Mouse (Mus musculus) neural tube, embryonic 11.5 days (tissue): ENCODE measurements around the gene Trp53rka. TPM values are rescaled to one million over a fixed set of nuclear protein-coding genes. Genes with fewer than 3 reads are reported as not detected.

Experiments
- ATAC-seq: fragments of 200-750 bp; cut with Nextera tagmentation; 2 replicates; pipeline ENCODE4 v1.8.0; 2017; ENCODE audit warnings: moderate number of reproducible peaks, mild to moderate bottlenecking, moderate TSS enrichment, moderate library complexity; ENCODE audit not compliant: insufficient read depth, low FRiP score, low TSS enrichment
- DNase-seq: peaks from one replicate; pipeline ENCODE4 v3.0.0-alpha.2; 2015; ENCODE audit warnings: low spot score
- H3K27ac ChIP-seq: fragments of 300-500 bp; sonication (generic); 2 replicates; pipeline ENCODE4 v1.5.1; 2014; ENCODE audit warnings: low read depth, mild to moderate bottlenecking, low read length
- H3K27me3 ChIP-seq: fragments of 300-500 bp; sonication (generic); 2 replicates; pipeline ENCODE4 v1.6.1; 2014; ENCODE audit warnings: mild to moderate bottlenecking, low read length, mixed read lengths; ENCODE audit not compliant: control insufficient read depth, insufficient read depth
- H3K36me3 ChIP-seq: fragments of 300-500 bp; sonication (generic); 2 replicates; pipeline ENCODE4 v1.6.1; 2014; ENCODE audit warnings: mild to moderate bottlenecking, low read length, moderate library complexity, mixed read lengths; ENCODE audit not compliant: control insufficient read depth, insufficient read depth
- H3K4me1 ChIP-seq: fragments of 300-500 bp; sonication (generic); 2 replicates; pipeline ENCODE4 v1.6.1; 2014; ENCODE audit warnings: low read length, mixed read lengths; ENCODE audit not compliant: control insufficient read depth, insufficient read depth
- H3K4me2 ChIP-seq: fragments of 300-500 bp; sonication (generic); 2 replicates; pipeline ENCODE4 v1.6.1; 2014; ENCODE audit warnings: low read depth, mild to moderate bottlenecking, moderate library complexity
- H3K4me3 ChIP-seq: fragments of 300-500 bp; sonication (generic); 2 replicates; pipeline ENCODE4 v1.5.1; 2014; ENCODE audit warnings: low read depth, low read length
- H3K9ac ChIP-seq: fragments of 300-500 bp; sonication (generic); 2 replicates; pipeline ENCODE4 v1.6.1; 2014; ENCODE audit warnings: mild to moderate bottlenecking, low read length
- H3K9me3 ChIP-seq: fragments of 300-500 bp; sonication (generic); 2 replicates; pipeline ENCODE4 v1.6.1; 2016; ENCODE audit warnings: low read length; ENCODE audit not compliant: control insufficient read depth
- WGBS: fragments of 180-500 bp; shearing (Covaris S2); extraction: QIAGEN DNeasy Blood & Tissue Kit; methylation state at CpG from one replicate; pipeline ENCODE4 v1.1.7; 2014; 5-methylcytosine and 5-hydroxymethylcytosine counted together
- polyA plus RNA-seq: library from polyadenylated mRNA; unstranded; fragments of >200 nt; fragmentation: Nextera tagmentation; extraction: Ambion mirVana; gene quantifications from 2 replicates; pipeline ENCODE4 v1.2.1, GENCODE M21; 2014

Trp53rka gene
- polyA plus RNA-seq, 1 experiment from 2014 or later: 52.9 TPM

DNA sequence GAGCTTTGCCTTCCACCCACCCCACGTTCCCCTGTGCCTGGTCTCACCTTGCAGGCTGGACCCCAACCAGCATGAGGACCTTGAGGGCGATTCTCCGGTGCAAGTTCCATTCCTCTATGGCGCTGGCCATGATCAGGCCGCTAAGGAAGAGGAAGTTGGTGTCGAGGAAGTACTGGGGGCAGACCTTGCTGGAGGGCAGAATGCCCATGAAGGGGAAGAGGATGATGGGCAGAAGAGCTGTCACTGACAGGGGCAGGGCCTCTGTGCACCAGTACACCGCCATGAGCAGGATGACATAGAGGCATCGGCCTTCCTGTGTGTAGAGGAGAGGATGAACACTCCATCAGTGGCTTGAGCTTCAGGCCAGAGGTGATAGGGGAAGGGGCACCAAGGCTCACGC lies 44.6 kb downstream of the Trp53rka start:
- no peak overlapping the region for H3K9ac ChIP-seq
- no peak for DNase-seq
- no peak overlapping the region for H3K4me2 ChIP-seq
- H3K9me3 ChIP-seq: no peaks in the 10 kb centered on the region
- no peak for ATAC-seq
- no peak overlapping the region for H3K27ac ChIP-seq
- H3K4me3 ChIP-seq: no peak overlapping the region
- no peaks in the 10 kb centered on the region for H3K27me3 ChIP-seq
- no peaks in the 10 kb centered on the region for H3K36me3 ChIP-seq
- 89% methylated on average over 9 of the region's 9 CpGs for WGBS
- H3K4me1 ChIP-seq: no peaks in the 10 kb centered on the region

DNA sequence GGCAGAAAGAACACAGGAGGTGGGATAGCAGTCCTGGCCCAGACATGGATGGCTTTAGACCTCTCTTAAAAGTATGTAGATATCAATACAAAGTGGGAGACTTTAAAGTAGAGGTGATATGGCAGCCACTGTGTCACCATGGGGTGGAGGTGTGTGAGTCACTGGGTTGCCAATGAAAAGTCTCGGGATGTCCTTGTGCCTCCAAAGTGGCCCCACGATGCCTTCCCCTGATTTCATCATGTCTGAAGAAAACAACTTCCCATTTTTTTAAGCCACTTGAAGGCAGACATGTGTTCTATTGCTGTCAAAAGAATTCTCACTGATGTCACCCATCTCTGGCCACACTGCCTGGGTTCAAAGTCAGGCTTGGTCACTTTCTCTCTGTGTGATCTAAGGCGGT lies 48.3 kb downstream of the Trp53rka start:
- no peaks in the 10 kb centered on the region for H3K27me3 ChIP-seq
- no peaks in the 10 kb centered on the region for H3K36me3 ChIP-seq
- H3K9me3 ChIP-seq: no peaks in the 10 kb centered on the region
- H3K9ac ChIP-seq: no peak overlapping the region
- H3K27ac ChIP-seq: no peak overlapping the region
- no peak overlapping the region for H3K4me2 ChIP-seq
- ATAC-seq: no peak
- no peaks in the 10 kb centered on the region for H3K4me1 ChIP-seq
- DNase-seq: no peak
- H3K4me3 ChIP-seq: no peak overlapping the region
- 83% methylated on average over 3 of the region's 3 CpGs for WGBS

DNA sequence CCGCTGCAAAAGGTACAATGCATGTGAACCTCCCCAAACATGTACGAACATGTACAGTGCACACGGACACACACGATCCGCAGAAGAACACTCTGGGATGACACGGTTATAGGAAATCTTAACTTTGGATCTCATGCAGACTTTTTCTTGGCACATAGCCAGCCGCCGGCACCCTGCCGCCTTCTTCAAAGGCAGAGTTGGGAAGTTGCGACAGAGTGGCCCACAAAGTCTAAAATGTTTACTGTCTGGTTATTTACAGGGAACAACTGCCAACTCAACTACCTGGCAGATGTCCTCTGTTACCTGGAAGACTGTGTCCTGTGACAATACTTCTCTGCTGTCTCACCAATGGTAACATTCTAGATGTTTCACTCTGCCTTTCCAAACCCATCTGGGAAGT lies 50.1 kb downstream of the Trp53rka start:
- 92% methylated on average over 10 of the region's 10 CpGs for WGBS
- ATAC-seq (no peak), DNase-seq (no peak)
- Histone ChIP-seq H3K4me3 (no peak overlapping the region), H3K9me3 (no peaks in the 10 kb centered on the region), H3K27me3 (no peaks in the 10 kb centered on the region), H3K4me1 (no peaks in the 10 kb centered on the region), H3K27ac (no peak overlapping the region), H3K9ac (no peak overlapping the region), H3K36me3 (no peaks in the 10 kb centered on the region), H3K4me2 (no peak overlapping the region)

DNA sequence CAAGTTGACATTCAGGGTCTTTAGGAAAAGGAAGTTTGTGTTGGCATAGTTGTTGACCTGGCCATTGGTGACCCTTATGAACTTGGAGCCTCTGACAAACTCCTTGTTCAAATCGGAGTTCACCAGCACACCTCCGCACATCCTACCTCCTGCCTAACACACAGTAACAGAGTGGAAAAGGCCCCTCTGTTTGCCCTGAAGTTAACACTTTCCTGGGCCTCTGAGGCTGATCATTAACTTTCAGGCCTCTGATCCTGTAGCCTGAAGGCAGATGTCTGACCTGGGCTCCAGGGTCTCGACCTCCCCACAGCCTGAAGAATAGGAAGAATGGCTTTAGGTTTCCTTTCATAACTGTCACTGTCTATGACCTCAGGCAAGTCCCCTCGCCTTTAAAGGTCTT lies 51.5 kb downstream of the Trp53rka start:
- DNase-seq (no peak), ATAC-seq (no peak)
- Histone ChIP-seq H3K9me3 (no peaks in the 10 kb centered on the region), H3K36me3 (no peaks in the 10 kb centered on the region), H3K27ac (no peak overlapping the region), H3K9ac (no peak overlapping the region), H3K27me3 (no peaks in the 10 kb centered on the region), H3K4me3 (no peak overlapping the region), H3K4me2 (no peak overlapping the region), H3K4me1 (no peaks in the 10 kb centered on the region)
- WGBS: 54% methylated on average over 4 of the region's 4 CpGs

Other genes with a start within 250 kb of the Trp53rka start
- gene Slc35c2, start 205.5 kb downstream of the Trp53rka start, polyA plus RNA-seq: 47.3 and 48.2 TPM in 2 replicates
- gene Elmo2, start 166.8 kb downstream of the Trp53rka start, polyA plus RNA-seq: 89.0 and 97.7 TPM in 2 replicates
- 5.1 and 6.1 TPM in 2 replicates for gene Zfp663, start 124.6 kb downstream of the Trp53rka start, polyA plus RNA-seq
- gene Zfp334, start 105.1 kb downstream of the Trp53rka start, polyA plus RNA-seq: 22.2 and 23.0 TPM in 2 replicates
- not detected in 2 replicates for gene Ocstamp, start 92.9 kb downstream of the Trp53rka start, polyA plus RNA-seq
- gene Slc13a3, start 20.1 kb downstream of the Trp53rka start, polyA plus RNA-seq: 0.23 and 0.24 TPM in 2 replicates
- gene Slc2a10, start 10.5 kb upstream of the Trp53rka start, polyA plus RNA-seq: 3.0 and 3.6 TPM in 2 replicates
- 25.6 and 29.6 TPM in 2 replicates for gene Eya2, start 101.7 kb upstream of the Trp53rka start, polyA plus RNA-seq